Mouse (Mus musculus): ENCODE data around the gene Il1b. TPM values are rescaled to one million over a fixed set of nuclear protein-coding genes. Genes with fewer than 3 reads are reported as not detected.

Il1b gene
- polyA plus RNA-seq, 1 experiment from 2014 or later, result 0.22 TPM

DNA sequence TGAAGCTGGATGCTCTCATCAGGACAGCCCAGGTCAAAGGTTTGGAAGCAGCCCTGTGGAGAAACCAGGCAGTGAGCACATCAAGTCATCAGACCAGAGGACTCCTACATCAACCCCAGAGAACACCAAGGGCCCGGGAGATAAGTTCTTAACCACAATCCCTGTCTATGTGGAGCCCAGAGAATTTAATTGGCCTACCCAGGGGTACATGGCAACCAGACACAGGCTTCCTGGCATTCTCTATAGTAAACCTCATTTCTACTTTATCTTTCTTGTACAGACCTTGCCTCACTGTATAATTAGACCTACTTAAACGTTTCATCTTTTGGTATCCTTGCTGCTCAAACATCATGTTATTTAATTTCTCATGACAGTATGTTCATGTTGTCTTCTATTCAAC, 2.8 kb downstream of the Il1b start:
- no peaks in the 10 kb centered on the region for H3K9me3 ChIP-seq (replicated peaks; ENCODE audit: control insufficient read depth, low read length)
- no peak for ATAC-seq (replicated peaks; ENCODE audit: insufficient number of reproducible peaks, low FRiP score, low TSS enrichment, low read depth)
- 79% methylated on average over 2 of the region's 2 CpGs for WGBS

GRCm38 (mm10) chr2:129367246-129367645, 3.7 kb downstream of the Il1b start:
- no peak for ATAC-seq (replicated peaks; ENCODE audit: insufficient number of reproducible peaks, low FRiP score, low TSS enrichment, low read depth)
- Histone ChIP-seq H3K27ac (replicated peaks; ENCODE audit: low read depth, low read length) (no peak overlapping the region), H3K4me2 (ENCODE audit: low read depth, low read length) (no peak overlapping the region), H3K4me1 (ENCODE audit: control insufficient read depth, insufficient read depth, low read length) (no peaks in the 10 kb centered on the region), H3K9me3 (replicated peaks; ENCODE audit: control insufficient read depth, low read length) (no peaks in the 10 kb centered on the region), H3K36me3 (replicated peaks; ENCODE audit: control insufficient read depth, insufficient read depth, low read depth, low read length) (no peaks in the 10 kb centered on the region), H3K4me3 (ENCODE audit: low read depth, low read length) (no peak overlapping the region), H3K27me3 (ENCODE audit: control insufficient read depth, insufficient read depth, low read length) (no peaks in the 10 kb centered on the region), H3K9ac (replicated peaks; ENCODE audit: low read length) (no peak overlapping the region)
- WGBS, result 90% methylated on average over 5 of the region's 5 CpGs
- no peak for DNase-seq (ENCODE audit: low spot score)

More for the DNA sequence above, 2.8 kb downstream of the Il1b start:
- Histone ChIP-seq H3K27ac (replicated peaks; ENCODE audit: low read depth, low read length) (no peak overlapping the region), H3K4me1 (ENCODE audit: control insufficient read depth, insufficient read depth, low read length) (no peaks in the 10 kb centered on the region), H3K9ac (replicated peaks; ENCODE audit: low read length) (no peak overlapping the region), H3K27me3 (ENCODE audit: control insufficient read depth, insufficient read depth, low read length) (no peaks in the 10 kb centered on the region), H3K4me2 (ENCODE audit: low read depth, low read length) (no peak overlapping the region), H3K36me3 (replicated peaks; ENCODE audit: control insufficient read depth, insufficient read depth, low read depth, low read length) (no peaks in the 10 kb centered on the region), H3K4me3 (ENCODE audit: low read depth, low read length) (no peak overlapping the region)
- no peak for DNase-seq (ENCODE audit: low spot score)

- Histone ChIP-seq H3K4me3 (ENCODE audit: low read depth, low read length) (no peak overlapping the region), H3K36me3 (replicated peaks; ENCODE audit: control insufficient read depth, insufficient read depth, low read depth, low read length) (no peaks in the 10 kb centered on the region), H3K4me1 (ENCODE audit: control insufficient read depth, insufficient read depth, low read length) (no peaks in the 10 kb centered on the region), H3K4me2 (ENCODE audit: low read depth, low read length) (no peak overlapping the region), H3K27ac (replicated peaks; ENCODE audit: low read depth, low read length) (no peak overlapping the region), H3K9ac (replicated peaks; ENCODE audit: low read length) (no peak overlapping the region), H3K9me3 (replicated peaks; ENCODE audit: control insufficient read depth, low read length) (no peaks in the 10 kb centered on the region), H3K27me3 (ENCODE audit: control insufficient read depth, insufficient read depth, low read length) (no peaks in the 10 kb centered on the region)
- 78% methylated on average over 3 of the region's 3 CpGs for WGBS
- ATAC-seq (replicated peaks; ENCODE audit: insufficient number of reproducible peaks, low FRiP score, low TSS enrichment, low read depth) (no peak), DNase-seq (ENCODE audit: low spot score) (no peak)
These were observed 9.9 kb downstream of the Il1b start for GRCm38 (mm10) chr2:129360975-129361560.

- H3K9ac ChIP-seq (replicated peaks; ENCODE audit: low read length), result no peak overlapping the region
These were observed 10.7 kb downstream of the Il1b start for GRCm38 (mm10) chr2:129360197-129360596.

DNA sequence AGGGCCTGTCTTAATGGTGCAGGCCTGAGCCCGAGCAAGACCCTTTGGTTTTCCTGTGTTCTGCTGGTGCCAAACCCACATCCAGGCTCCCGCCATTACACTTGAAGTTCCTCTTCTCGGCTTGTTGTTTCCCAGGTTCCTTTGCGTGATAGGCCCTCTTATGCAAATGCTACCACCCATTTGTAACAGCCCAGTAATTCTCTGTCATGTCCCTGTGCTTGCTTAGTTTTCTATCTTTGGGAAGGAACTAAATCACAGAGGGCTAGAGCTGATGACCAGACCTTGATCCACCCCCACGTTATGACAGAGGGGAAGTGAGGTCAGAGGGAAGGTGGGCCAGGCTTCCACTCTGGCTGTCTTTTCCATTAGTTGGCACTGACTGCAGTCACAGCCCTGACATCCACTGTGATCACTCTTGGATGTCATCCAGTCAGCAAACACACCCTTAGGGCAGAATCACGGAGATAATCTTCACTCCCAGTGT, 32.8 kb downstream of the Il1b start:
- ATAC-seq (replicated peaks; ENCODE audit: insufficient number of reproducible peaks, low FRiP score, low TSS enrichment, low read depth) (no peak), DNase-seq (ENCODE audit: low spot score) (no peak)
- H3K27ac ChIP-seq (replicated peaks; ENCODE audit: low read depth, low read length), result no peak overlapping the region
- H3K9ac ChIP-seq (replicated peaks; ENCODE audit: low read length), result no peak overlapping the region
- H3K27me3 ChIP-seq (ENCODE audit: control insufficient read depth, insufficient read depth, low read length), result no peaks in the 10 kb centered on the region
- 76% methylated on average over 6 of the region's 6 CpGs for WGBS
- no peaks in the 10 kb centered on the region for H3K4me1 ChIP-seq (ENCODE audit: control insufficient read depth, insufficient read depth, low read length)
- no peak overlapping the region for H3K4me3 ChIP-seq (ENCODE audit: low read depth, low read length)
- no peaks in the 10 kb centered on the region for H3K9me3 ChIP-seq (replicated peaks; ENCODE audit: control insufficient read depth, low read length)
- H3K4me2 ChIP-seq (ENCODE audit: low read depth, low read length), result no peak overlapping the region
- H3K36me3 ChIP-seq (replicated peaks; ENCODE audit: control insufficient read depth, insufficient read depth, low read depth, low read length), result no peaks in the 10 kb centered on the region

More at GRCm38 (mm10) chr2:129360197-129360596, 10.7 kb downstream of the Il1b start:
- Histone ChIP-seq H3K36me3 (replicated peaks; ENCODE audit: control insufficient read depth, insufficient read depth, low read depth, low read length) (no peaks in the 10 kb centered on the region), H3K27ac (replicated peaks; ENCODE audit: low read depth, low read length) (no peak overlapping the region), H3K4me2 (ENCODE audit: low read depth, low read length) (no peak overlapping the region), H3K4me3 (ENCODE audit: low read depth, low read length) (no peak overlapping the region), H3K27me3 (ENCODE audit: control insufficient read depth, insufficient read depth, low read length) (no peaks in the 10 kb centered on the region), H3K9me3 (replicated peaks; ENCODE audit: control insufficient read depth, low read length) (no peaks in the 10 kb centered on the region), H3K4me1 (ENCODE audit: control insufficient read depth, insufficient read depth, low read length) (no peaks in the 10 kb centered on the region)
- ATAC-seq (replicated peaks; ENCODE audit: insufficient number of reproducible peaks, low FRiP score, low TSS enrichment, low read depth), result no peak
- DNase-seq (ENCODE audit: low spot score), result no peak
- 88% methylated on average over 10 of the region's 10 CpGs for WGBS

GRCm38 (mm10) chr2:129333471-129333870, 37.5 kb downstream of the Il1b start:
- no peak for DNase-seq (ENCODE audit: low spot score)
- WGBS, result 54% methylated on average over 4 of the region's 4 CpGs
- H3K27me3 ChIP-seq (ENCODE audit: control insufficient read depth, insufficient read depth, low read length), result no peaks in the 10 kb centered on the region
- no peak overlapping the region for H3K4me2 ChIP-seq (ENCODE audit: low read depth, low read length)
- H3K9me3 ChIP-seq (replicated peaks; ENCODE audit: control insufficient read depth, low read length), result no peaks in the 10 kb centered on the region
- H3K36me3 ChIP-seq (replicated peaks; ENCODE audit: control insufficient read depth, insufficient read depth, low read depth, low read length), result no peaks in the 10 kb centered on the region
- no peak for ATAC-seq (replicated peaks; ENCODE audit: insufficient number of reproducible peaks, low FRiP score, low TSS enrichment, low read depth)
- no peaks in the 10 kb centered on the region for H3K4me1 ChIP-seq (ENCODE audit: control insufficient read depth, insufficient read depth, low read length)
- H3K27ac ChIP-seq (replicated peaks; ENCODE audit: low read depth, low read length), result no peak overlapping the region
- no peak overlapping the region for H3K4me3 ChIP-seq (ENCODE audit: low read depth, low read length)
- H3K9ac ChIP-seq (replicated peaks; ENCODE audit: low read length), result no peak overlapping the region

DNA sequence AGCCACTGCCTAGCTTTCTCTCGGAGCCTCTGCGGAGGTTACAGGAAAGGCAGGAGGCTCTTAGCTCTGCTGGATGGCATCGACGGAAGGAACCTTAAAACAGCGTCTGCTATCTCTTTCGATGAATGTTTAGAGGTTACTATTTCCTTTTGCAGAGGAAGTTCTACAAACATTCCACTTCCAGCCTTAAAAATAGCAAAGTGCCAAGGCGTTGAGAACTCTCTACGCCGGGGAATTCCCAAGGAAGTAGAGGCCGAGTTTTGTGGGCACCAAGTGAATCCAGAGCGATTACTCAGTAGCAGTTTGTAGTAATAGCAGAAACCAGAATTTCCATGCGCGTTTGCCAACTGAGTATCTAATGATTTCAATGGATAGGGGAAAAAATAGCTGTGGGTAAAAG, 40.4 kb downstream of the Il1b start:
- no peaks in the 10 kb centered on the region for H3K36me3 ChIP-seq (replicated peaks; ENCODE audit: control insufficient read depth, insufficient read depth, low read depth, low read length)

GRCm38 (mm10) chr2:129330024-129330423, 40.9 kb downstream of the Il1b start:
- ATAC-seq (replicated peaks; ENCODE audit: insufficient number of reproducible peaks, low FRiP score, low TSS enrichment, low read depth) (no peak), DNase-seq (ENCODE audit: low spot score) (no peak)
- Histone ChIP-seq H3K27ac (replicated peaks; ENCODE audit: low read depth, low read length) (no peak overlapping the region), H3K4me3 (ENCODE audit: low read depth, low read length) (no peak overlapping the region), H3K4me1 (ENCODE audit: control insufficient read depth, insufficient read depth, low read length) (no peaks in the 10 kb centered on the region), H3K9ac (replicated peaks; ENCODE audit: low read length) (no peak overlapping the region), H3K27me3 (ENCODE audit: control insufficient read depth, insufficient read depth, low read length) (no peaks in the 10 kb centered on the region), H3K36me3 (replicated peaks; ENCODE audit: control insufficient read depth, insufficient read depth, low read depth, low read length) (no peaks in the 10 kb centered on the region), H3K4me2 (ENCODE audit: low read depth, low read length) (no peak overlapping the region), H3K9me3 (replicated peaks; ENCODE audit: control insufficient read depth, low read length) (no peaks in the 10 kb centered on the region)
- 69% methylated on average over 7 of the region's 7 CpGs for WGBS

More for the DNA sequence above, 40.4 kb downstream of the Il1b start:
- Histone ChIP-seq H3K4me2 (ENCODE audit: low read depth, low read length) (no peak overlapping the region), H3K9me3 (replicated peaks; ENCODE audit: control insufficient read depth, low read length) (no peaks in the 10 kb centered on the region), H3K9ac (replicated peaks; ENCODE audit: low read length) (no peak overlapping the region), H3K4me3 (ENCODE audit: low read depth, low read length) (no peak overlapping the region), H3K4me1 (ENCODE audit: control insufficient read depth, insufficient read depth, low read length) (no peaks in the 10 kb centered on the region), H3K27ac (replicated peaks; ENCODE audit: low read depth, low read length) (no peak overlapping the region), H3K27me3 (ENCODE audit: control insufficient read depth, insufficient read depth, low read length) (no peaks in the 10 kb centered on the region)
- no peak for DNase-seq (ENCODE audit: low spot score)
- ATAC-seq (replicated peaks; ENCODE audit: insufficient number of reproducible peaks, low FRiP score, low TSS enrichment, low read depth), result no peak
- WGBS, result 88% methylated on average over 13 of the region's 13 CpGs
